Mouse (Mus musculus) limb, embryonic 11.5 days (tissue): ENCODE data around the gene Psmg3. TPM values are rescaled to one million over a fixed set of nuclear protein-coding genes. Genes with fewer than 3 reads are reported as not detected.

Experiments used
- ATAC-seq: fragments of 200-750 bp; cut with Nextera tagmentation; 2 replicates; pipeline ENCODE4 v1.8.0; 2017; ENCODE audit warnings: low read depth; ENCODE audit not compliant: insufficient number of reproducible peaks, low FRiP score, low TSS enrichment
- DNase-seq: peaks from one replicate; pipeline ENCODE4 v3.0.0-alpha.2; 2015; ENCODE audit warnings: low spot score
- H3K27ac ChIP-seq: fragments of 300-500 bp; sonication (generic); replicated peaks from 2 replicates; pipeline ENCODE4 v1.5.1; 2014; ENCODE audit warnings: low read depth, mild to moderate bottlenecking, low read length
- H3K27me3 ChIP-seq: fragments of 300-500 bp; sonication (generic); 2 replicates; pipeline ENCODE4 v1.6.1; 2014; ENCODE audit warnings: mild to moderate bottlenecking, low read length, mixed read lengths; ENCODE audit not compliant: control insufficient read depth, insufficient read depth
- H3K36me3 ChIP-seq: fragments of 300-500 bp; sonication (generic); 2 replicates; pipeline ENCODE4 v1.6.1; 2014; ENCODE audit warnings: mild to moderate bottlenecking, low read length, moderate library complexity, mixed read lengths; ENCODE audit not compliant: control insufficient read depth, insufficient read depth
- H3K4me1 ChIP-seq: fragments of 300-500 bp; sonication (generic); 2 replicates; pipeline ENCODE4 v1.6.1; 2014; ENCODE audit warnings: low read length, mixed read lengths; ENCODE audit not compliant: control insufficient read depth, insufficient read depth
- H3K4me2 ChIP-seq: fragments of 300-500 bp; sonication (generic); 2 replicates; pipeline ENCODE4 v1.6.1; 2014; ENCODE audit warnings: low read depth, mild to moderate bottlenecking, moderate library complexity; ENCODE audit not compliant: severe bottlenecking
- H3K4me3 ChIP-seq: fragments of 300-500 bp; sonication (generic); 2 replicates; pipeline ENCODE4 v1.5.1; 2014; ENCODE audit warnings: low read depth, low read length
- H3K9ac ChIP-seq: fragments of 300-500 bp; sonication (generic); 2 replicates; pipeline ENCODE4 v1.6.1; 2014; ENCODE audit warnings: mild to moderate bottlenecking, low read length
- H3K9me3 ChIP-seq: fragments of 300-500 bp; sonication (generic); 2 replicates; pipeline ENCODE4 v1.6.1; 2016; ENCODE audit warnings: low read length; ENCODE audit not compliant: control insufficient read depth
- WGBS: fragments of 180-500 bp; shearing (Covaris S2); extraction: QIAGEN DNeasy Blood & Tissue Kit; methylation state at CpG from one replicate; pipeline ENCODE4 v1.1.7; 2014; 5-methylcytosine and 5-hydroxymethylcytosine counted together
- polyA plus RNA-seq: library from polyadenylated mRNA; unstranded; fragments of >200 nt; fragmentation: Nextera tagmentation; extraction: Ambion mirVana; gene quantifications from 2 replicates; pipeline ENCODE4 v1.2.1, GENCODE M21; 2014

The Psmg3 gene
- polyA plus RNA-seq, 1 experiment from 2014 or later = 82.9 TPM

DNA sequence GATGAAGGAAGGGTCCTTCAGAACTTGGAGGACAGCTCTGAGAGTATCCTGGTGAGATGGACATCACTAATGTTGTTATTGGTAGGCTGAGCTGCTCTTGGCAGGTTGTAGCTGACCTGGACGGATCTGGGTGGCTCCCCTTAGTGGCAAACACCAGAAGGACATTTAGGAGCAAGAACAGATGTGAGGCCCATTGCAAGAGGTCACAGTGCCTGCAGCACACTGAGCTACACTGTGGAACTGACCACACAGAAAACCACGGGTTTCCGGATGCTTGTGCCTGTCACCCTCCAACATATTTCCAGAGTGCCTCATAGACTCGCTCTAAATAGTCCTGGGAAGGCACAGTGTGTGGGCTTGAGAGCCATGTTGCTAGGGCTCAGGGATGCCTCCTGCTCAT lies 37.2 kb downstream of the Psmg3 start:
- Histone ChIP-seq H3K9ac (no peak overlapping the region), H3K27ac (no peak overlapping the region), H3K36me3 (no peaks in the 10 kb centered on the region), H3K4me2 (no peak overlapping the region), H3K4me3 (no peak overlapping the region), H3K4me1 (peaks cover 3% of the 10 kb centered on the region; the same call in 1 of the 2 replicates), H3K27me3 (no peaks in the 10 kb centered on the region), H3K9me3 (no peaks in the 10 kb centered on the region)
- no peak for DNase-seq
- 56% methylated on average over 4 of the region's 4 CpGs for WGBS
- no peak for ATAC-seq

DNA sequence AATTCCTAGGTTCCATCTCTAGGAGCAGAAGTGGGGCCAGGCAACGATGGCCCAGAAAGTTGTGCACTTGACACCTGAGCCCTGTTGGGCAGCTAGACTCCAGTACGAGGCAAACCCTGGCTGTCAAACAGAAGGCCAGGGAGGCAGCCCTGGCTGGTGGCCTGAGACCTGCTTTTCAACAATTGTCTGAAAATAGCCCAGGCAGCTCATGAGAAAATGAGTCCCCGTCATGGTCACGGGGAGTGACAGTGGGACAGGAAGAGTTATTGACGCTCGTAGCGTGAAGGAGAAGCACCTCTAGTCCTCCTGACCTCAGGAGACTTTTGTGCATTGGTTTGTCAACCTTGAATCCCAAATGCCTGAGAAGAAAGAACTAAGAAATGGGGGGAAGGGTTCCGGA lies 45.3 kb downstream of the Psmg3 start:
- H3K27ac ChIP-seq = no peak overlapping the region
- H3K9me3 ChIP-seq = no peaks in the 10 kb centered on the region
- ATAC-seq (no peak), DNase-seq (no peak)
- H3K36me3 ChIP-seq = no peaks in the 10 kb centered on the region
- H3K9ac ChIP-seq = no peak overlapping the region
- 89% methylated on average over 8 of the region's 8 CpGs for WGBS
- H3K4me2 ChIP-seq = no peak overlapping the region
- no peak overlapping the region for H3K4me3 ChIP-seq
- 0 out of 2 replicates have a peak, but pooled peaks cover 2% of the 10 kb centered on the region for H3K27me3 ChIP-seq
- no peaks in the 10 kb centered on the region for H3K4me1 ChIP-seq

DNA sequence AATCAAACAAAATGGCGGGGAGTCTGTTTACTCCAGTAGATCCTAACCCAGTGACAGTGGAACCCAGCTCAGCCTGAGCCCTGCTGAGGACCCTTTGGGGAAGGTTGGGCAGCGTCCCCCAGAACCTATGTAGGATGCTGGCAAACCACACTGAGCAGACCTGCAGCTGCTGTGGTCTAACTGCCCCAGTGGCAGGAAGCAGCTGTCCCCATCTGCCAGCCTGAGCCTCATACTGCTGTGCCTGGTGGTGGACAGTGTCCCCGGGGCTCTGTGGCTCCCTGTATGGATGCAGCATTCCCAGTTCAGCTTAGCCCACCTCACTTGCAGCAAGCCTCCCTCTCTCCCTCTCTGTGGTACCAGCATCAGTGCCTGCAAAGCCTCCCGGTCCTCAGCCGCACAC lies 49.7 kb downstream of the Psmg3 start:
- H3K9ac ChIP-seq = no peak overlapping the region
- no peaks in the 10 kb centered on the region for H3K27me3 ChIP-seq
- H3K4me3 ChIP-seq = no peak overlapping the region
- H3K36me3 ChIP-seq = peaks cover 5% of the 10 kb centered on the region; the same call in 1 of the 2 replicates
- DNase-seq (no peak), ATAC-seq (no peak)
- no peak overlapping the region for H3K4me2 ChIP-seq
- H3K4me1 ChIP-seq = peaks cover 6% of the 10 kb centered on the region; the same call in 1 of the 2 replicates
- H3K27ac ChIP-seq = no peak overlapping the region
- 79% methylated on average over 5 of the region's 5 CpGs for WGBS
- no peaks in the 10 kb centered on the region for H3K9me3 ChIP-seq

DNA sequence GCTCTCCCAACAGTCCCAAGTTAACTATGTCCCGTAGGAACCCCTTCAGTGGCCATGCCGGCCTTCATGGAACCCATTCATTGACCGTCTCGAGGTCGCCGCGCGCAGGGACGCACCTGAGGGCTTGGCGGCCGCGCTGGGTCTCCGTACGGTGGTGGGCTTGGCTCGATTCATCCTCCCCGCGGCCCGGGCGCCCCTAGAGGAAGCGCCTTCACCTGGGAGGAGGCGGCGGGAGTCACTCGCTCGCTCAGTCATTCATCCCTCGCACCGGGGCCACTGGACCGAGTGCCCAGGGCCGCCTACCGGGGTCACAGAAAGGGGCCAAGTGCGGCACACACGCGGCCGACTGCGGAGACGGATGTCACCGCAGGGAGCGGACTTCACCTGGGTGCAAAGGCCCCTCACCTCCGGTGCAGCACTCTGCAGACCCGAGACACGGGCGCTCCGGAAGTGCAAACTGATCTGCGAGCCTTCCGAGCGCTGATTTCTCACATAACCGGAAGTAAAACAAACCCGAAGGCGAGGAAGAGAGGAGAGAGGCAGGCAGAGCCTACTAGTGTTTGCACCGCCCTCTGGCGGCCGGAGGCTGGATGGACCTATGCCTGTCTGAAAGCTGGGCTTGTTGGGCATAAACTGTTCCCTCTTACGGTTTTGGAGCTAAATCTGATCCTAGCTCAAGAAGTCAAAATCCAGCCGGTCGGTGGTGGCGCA lies 51.3 kb downstream of the Psmg3 start, which contains the start of gene Ints1:
Gene Ints1 (minus strand): TSS at position 459 of the 711 bp plus-strand sequence.
- H3K36me3 ChIP-seq = peaks cover 18% of the 10 kb centered on the region
- H3K4me3 ChIP-seq = peak within 1 kb of the TSS; percentile 100
- peaks cover 6% of the 10 kb centered on the region; the same call in 1 of the 2 replicates for H3K4me1 ChIP-seq
- no peak within 1 kb of the TSS for H3K27ac ChIP-seq
- peak; percentile 99 for DNase-seq
- peak within 1 kb of the TSS; percentile 90 for H3K4me2 ChIP-seq
- peak within 1 kb of the TSS; percentile 78 for H3K9ac ChIP-seq
- no peaks in the 10 kb centered on the region for H3K27me3 ChIP-seq
- no peaks in the 10 kb centered on the region for H3K9me3 ChIP-seq
- under 1% methylated on average over 55 of the region's 55 CpGs for WGBS
- peak; percentile 88 for ATAC-seq

Other genes starting within 250 kb of the Psmg3 start
- 6.6 and 7.8 TPM in 2 replicates for gene Micall2, start 90.5 kb downstream of the Psmg3 start, polyA plus RNA-seq
- 33.7 and 40.5 TPM in 2 replicates for gene Ints1, start 51.2 kb downstream of the Psmg3 start, polyA plus RNA-seq
- gene Mafk, start 35.4 kb downstream of the Psmg3 start, polyA plus RNA-seq = 4.6 and 5.1 TPM in 2 replicates
- 0.92 and 1.5 TPM in 2 replicates for gene Tmem184a, start 7.0 kb downstream of the Psmg3 start, polyA plus RNA-seq
- gene Gm26938, start 478 bp downstream of the Psmg3 start, polyA plus RNA-seq = not detected in 2 replicates
- 0.07 and 0.08 TPM in 2 replicates for gene Elfn1, start 81.1 kb upstream of the Psmg3 start, polyA plus RNA-seq